Mouse (Mus musculus) c-Kit-positive CD71-negative TER-119-negative erythroid progenitor cells, embryonic 14.5 days (primary cell): ENCODE measurements at regions not wholly inside any gene's neighbourhood (a gene's known extent, or its start where the extent isn't known, plus 50 kb on each side); places are given as distances from the start of the nearest gene placed in this dataset.

Experiments used
- DNase-seq: peaks from one replicate; pipeline ENCODE4 v3.0.0-alpha.2; 2013; ENCODE audit warnings: low read depth

GRCm38 (mm10) chr12:16189441-16189840 is 372.7 kb upstream of the Trib2 start:
- no peak for DNase-seq

DNA sequence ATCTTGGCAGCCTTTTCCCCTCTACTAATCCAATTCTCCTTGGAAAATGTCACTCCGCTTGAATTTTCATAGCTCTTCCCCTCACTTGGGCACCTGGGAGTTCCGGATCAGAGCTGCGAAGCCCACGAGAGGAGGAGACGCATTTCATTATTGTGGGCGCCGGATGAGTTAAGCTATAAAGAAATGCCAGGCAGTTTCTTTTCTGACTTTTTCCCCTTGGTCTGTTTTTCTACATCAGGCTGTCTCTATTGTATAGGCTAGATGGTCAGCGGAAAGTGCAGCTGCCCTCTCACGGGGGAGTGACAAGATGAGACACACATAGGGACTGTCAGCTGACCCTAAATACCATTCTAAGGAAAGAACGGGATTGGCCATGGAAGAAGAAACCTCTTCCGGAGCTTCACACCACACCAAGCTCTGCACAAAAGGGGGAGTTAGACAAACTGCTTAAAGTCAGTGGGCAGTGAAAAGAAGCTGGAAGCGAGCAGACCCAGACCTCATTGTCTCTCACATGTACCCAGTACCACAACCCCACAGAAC is 369.3 kb upstream of the Trib2 start:
- no peak for DNase-seq

GRCm38 (mm10) chr12:16185431-16185923 is 368.8 kb upstream of the Trib2 start:
- peak; percentile 58 for DNase-seq

DNA sequence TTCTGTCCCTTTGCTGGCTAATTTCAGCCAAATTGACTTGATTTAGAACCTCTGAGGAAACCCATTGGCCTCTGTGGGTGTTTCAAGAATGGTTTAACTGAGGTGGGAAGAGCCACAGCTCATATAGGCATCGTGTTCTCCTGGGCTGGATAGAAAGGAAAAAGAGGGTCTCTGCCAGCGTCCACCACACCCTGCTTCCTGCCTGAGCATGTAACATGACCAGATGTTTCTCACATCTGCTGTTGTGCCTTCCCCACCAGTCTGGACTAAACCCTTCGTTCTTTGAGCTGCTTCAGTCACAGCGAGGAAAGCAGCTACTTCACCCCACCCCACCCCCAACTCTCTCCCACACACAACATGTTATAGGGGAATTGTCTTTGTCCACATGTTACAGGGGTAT is 366.3 kb upstream of the Trib2 start:
- no peak for DNase-seq

- DNase-seq = no peak
These were observed 364.9 kb upstream of the Trib2 start for GRCm38 (mm10) chr12:16181599-16181998.

GRCm38 (mm10) chr12:16179897-16180296 is 363.2 kb upstream of the Trib2 start:
- no peak for DNase-seq

DNA sequence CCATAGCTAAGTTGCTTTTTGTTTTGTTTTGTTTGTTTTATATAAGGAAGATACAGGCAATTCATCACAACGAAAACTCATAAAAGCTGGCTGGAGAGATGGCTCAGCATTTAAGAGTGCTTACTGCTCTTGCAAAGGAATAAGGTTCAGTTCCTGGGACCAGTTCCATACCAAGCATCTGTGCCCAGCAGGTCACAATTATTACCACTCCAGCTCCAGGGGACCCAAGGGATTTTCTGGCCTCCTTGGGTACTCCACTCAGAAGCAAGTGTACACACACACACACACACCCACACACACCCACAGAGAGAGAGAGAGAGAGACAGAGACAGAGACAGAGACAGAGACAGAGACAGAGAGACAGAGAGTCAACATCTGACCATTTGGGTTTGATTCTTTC is 359.6 kb upstream of the Trib2 start:
- DNase-seq = no peak

GRCm38 (mm10) chr12:16172176-16172575 is 355.5 kb upstream of the Trib2 start:
- DNase-seq = no peak

GRCm38 (mm10) chr12:16171636-16172035 is 354.9 kb upstream of the Trib2 start:
- no peak for DNase-seq

DNA sequence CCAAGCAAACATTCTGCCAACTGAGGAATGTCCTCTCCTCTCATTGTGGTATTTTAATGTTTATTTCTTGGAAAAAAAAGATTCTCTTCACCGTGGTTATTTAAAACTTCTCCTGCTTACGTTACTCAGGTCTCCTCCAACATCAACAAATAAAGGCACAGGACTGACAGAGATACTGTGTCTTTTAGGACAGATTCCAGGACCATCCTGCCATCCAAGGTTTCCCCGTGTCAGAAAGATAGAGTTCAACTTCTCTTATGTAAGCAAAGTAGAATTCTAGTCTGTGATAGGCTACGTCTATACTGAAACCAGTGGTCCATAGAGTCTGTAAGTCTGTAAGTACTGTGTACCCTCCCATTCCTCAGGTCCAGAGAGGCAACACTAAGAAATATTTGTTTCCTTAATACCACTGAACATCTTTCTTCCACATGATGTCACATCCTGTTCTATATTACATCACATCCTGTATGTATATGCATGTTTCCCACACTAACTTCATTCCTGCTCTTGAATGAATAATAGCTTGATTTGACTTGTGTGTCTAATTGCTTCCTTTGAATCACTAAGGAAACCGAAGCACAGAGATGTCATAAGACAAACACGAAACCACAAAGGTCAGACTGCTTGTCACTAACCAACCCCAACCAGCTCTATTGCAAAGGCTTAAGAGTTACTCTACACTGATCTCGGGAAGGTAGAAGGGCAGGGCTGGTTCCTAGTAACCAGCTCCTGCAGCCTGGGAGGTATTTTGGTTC is 353.2 kb upstream of the Trib2 start:
- DNase-seq = no peak

GRCm38 (mm10) chr12:16167793-16168343 is 351.1 kb upstream of the Trib2 start:
- DNase-seq = no peak

DNA sequence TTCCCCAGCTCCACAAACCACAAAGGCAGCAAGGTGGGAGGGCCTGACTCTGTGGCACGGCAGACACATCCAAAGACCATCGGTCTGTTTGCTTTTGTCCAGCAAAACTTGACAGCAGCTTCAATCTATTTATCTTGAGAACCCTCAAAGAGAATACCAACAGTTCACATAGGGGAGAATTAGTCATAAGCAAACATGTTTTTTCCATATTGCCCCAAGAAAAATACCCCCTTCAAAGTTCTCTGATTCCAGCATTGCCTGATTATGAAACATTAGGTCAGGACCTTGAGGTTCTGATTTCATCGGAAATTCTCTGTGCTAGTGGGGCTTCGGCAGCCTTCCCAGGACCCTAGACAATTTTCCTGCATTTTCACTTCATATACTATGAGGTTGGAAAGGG is 348.4 kb upstream of the Trib2 start:
- no peak for DNase-seq

- DNase-seq = no peak
These were observed 345.2 kb upstream of the Trib2 start for GRCm38 (mm10) chr12:16161947-16162346.

DNA sequence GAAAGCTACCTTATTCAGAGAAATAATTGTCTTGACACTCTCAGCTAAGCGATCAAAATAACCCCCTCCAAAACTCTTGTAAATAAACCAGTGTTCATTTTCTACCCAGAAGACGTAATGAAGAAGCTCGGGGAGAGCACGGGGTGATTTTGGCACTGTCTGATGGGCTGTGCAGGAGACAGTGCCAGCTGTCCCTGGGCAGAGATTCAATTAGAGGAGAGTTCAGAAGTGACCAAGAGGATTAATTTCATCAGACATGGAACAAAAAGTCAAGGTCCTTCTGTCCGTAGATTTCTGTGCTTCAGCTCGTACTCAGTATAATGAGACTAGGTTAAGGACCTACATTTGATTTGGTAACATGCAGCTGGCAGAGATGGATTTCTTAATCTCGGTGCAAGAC is 341.2 kb upstream of the Trib2 start:
- DNase-seq = no peak

- DNase-seq = no peak
These were observed 339.3 kb upstream of the Trib2 start for GRCm38 (mm10) chr12:16155791-16156558.

DNA sequence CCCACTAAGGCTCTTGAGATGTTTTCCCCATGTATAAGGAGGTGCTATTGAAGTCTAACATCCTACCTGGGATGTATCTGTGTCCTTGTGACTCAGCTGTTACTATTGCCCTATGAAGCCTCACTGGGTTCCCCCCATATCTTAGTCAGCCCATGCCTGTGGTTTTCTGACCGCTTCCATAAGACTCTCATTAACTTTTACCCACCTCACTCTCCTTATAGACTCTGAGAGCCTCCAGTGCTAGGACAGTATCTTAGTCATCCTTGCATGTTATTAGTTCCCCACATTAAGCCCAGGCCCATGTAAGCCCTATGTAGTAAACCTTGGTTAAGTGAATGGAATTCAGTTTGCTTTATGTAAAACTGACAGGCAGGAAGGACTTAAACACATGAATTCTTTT is 337.5 kb upstream of the Trib2 start:
- DNase-seq = no peak

DNA sequence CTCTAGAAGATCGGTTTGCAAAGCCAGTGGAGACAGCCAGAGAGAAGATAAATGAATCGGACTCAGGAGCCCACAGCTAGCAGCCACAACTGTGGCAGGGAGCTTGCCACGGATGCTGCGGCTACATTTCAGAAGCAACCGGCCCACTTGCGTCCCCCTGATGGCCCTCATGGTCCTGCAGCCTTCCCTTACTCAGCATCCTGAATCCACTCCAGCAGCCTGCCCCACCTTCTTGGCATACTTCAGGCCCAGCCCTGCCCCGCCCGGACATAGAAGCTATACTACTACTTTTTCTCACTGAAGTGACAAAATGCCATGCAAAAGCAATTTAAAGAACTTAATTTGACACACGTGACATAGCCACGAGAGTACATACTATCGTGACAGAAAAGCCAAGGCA is 335.4 kb upstream of the Trib2 start:
- no peak for DNase-seq

- no peak for DNase-seq
These were observed 334.5 kb upstream of the Trib2 start for GRCm38 (mm10) chr12:16151170-16151702.

DNA sequence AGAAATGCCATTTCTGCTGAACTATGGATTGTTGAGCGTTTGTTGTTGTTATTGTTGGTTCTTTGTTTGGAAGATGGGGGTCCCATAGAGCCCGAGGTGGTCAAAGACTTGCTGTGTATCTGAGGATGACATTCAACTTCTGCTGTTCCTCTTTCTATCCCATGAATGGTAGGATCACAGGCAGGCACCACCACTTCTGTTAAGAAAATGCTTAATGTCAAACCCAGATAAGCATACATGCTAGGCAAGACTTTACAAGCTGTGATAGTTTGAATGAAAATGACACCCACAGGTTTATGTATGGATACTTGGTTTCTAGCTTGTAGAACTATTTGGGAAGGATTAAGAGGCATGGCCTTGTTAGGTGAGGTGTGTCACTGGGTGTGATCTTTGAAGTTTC is 330.2 kb upstream of the Trib2 start:
- DNase-seq = no peak

DNA sequence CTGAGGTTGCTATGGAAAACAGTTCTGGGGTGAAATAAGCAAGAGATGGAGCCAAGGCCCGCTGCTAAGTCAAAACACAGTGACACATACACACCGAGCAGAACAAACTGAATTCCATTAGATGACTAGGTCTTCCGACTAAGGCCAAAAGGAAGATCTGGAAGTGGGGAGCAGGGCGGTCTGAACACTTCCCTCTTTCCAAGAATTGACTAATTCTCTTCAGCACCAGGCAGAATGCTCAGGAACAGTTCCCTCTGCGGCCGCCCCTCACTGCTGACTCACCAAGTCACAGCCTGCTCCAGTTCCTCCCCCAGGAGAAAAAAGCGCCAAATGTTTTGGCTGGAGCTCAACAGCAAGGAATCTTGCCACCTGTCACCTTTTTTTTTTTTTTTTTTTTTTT is 328.9 kb upstream of the Trib2 start:
- DNase-seq = no peak

GRCm38 (mm10) chr12:16141193-16141592 is 324.5 kb upstream of the Trib2 start:
- DNase-seq = no peak

- DNase-seq = no peak
These were observed 323.9 kb upstream of the Trib2 start for GRCm38 (mm10) chr12:16140511-16141110.
